ENCODE assay signal across 13 mouse cellular contexts in genomic region chr6:31356444-31357191, GRCm38 (mm10). TPM values are rescaled to one million over a fixed set of nuclear protein-coding genes. Genes with fewer than 3 reads are reported as not detected.
DNase-seq lines count a peak whose midpoint lies in the region; ATAC-seq and TF ChIP-seq lines count a peak whose summit lies in the region.
"Had no signal": no experiment of that assay in that cellular context is flagged by ENCODE, and none has a peak within 500 bp of the region (broad histone marks: within the 10 kb centered on the region; RNA-seq: fewer than 3 reads in every experiment).

No protein-coding gene starts in this region.

- TF ChIP-seq CTCF in lung, postnatal 0 days (IDR thresholded peaks at IDR 0.05): no peak

- H3K9me3 ChIP-seq in lung, postnatal 0 days (ENCODE audit: low read length): no peaks in the 10 kb centered on the region
- no peaks in the 10 kb centered on the region for H3K9me3 ChIP-seq in hindbrain, embryonic 16.5 days (ENCODE audit: control insufficient read depth, low read length)
- H3K9me3 ChIP-seq: kidney, embryonic 15.5 days; limb, embryonic 10.5 days; stomach, embryonic 15.5 days had no signal

- H3K36me3 ChIP-seq in lung, postnatal 0 days (ENCODE audit: insufficient read depth, low read length): no peaks in the 10 kb centered on the region
- no peaks in the 10 kb centered on the region for H3K36me3 ChIP-seq in hindbrain, embryonic 16.5 days (ENCODE audit: control insufficient read depth, insufficient read depth, low read length)
- H3K36me3 ChIP-seq: kidney, embryonic 15.5 days; limb, embryonic 10.5 days; stomach, embryonic 15.5 days had no signal

- no peak overlapping the region for H3K4me3 ChIP-seq in lung, postnatal 0 days (ENCODE audit: low read depth, low read length)
- H3K4me3 ChIP-seq in hindbrain, embryonic 16.5 days (ENCODE audit: low read length): no peak overlapping the region
- H3K4me3 ChIP-seq: kidney, embryonic 15.5 days; limb, embryonic 10.5 days; stomach, embryonic 15.5 days had no signal

- H3K9ac ChIP-seq in lung, postnatal 0 days (replicated peaks; ENCODE audit: low read depth): no peak overlapping the region
- no peak overlapping the region for H3K9ac ChIP-seq in hindbrain, embryonic 16.5 days (ENCODE audit: low read depth, low read length)
- H3K9ac ChIP-seq: kidney, embryonic 15.5 days; stomach, embryonic 15.5 days had no signal

- ATAC-seq in frontal cortex, adult (ENCODE audit: low TSS enrichment): peak; percentile 85
- peak; percentile 32; the same call in 1 of the 2 replicates for ATAC-seq in lung, postnatal 0 days
- peak; percentile 40; the same call in 1 of the 2 replicates for ATAC-seq in hindbrain, embryonic 16.5 days
- ATAC-seq: Patski had no signal

- no peak overlapping the region for H3K4me2 ChIP-seq in lung, postnatal 0 days (replicated peaks; ENCODE audit: low read depth, low read length)
- H3K4me2 ChIP-seq in hindbrain, embryonic 16.5 days (ENCODE audit: low read length): no peak overlapping the region
- H3K4me2 ChIP-seq: kidney, embryonic 15.5 days; stomach, embryonic 15.5 days had no signal

- H3K27ac ChIP-seq in lung, postnatal 0 days (ENCODE audit: low read length): no peak overlapping the region
- no peak overlapping the region for H3K27ac ChIP-seq in hindbrain, embryonic 16.5 days (ENCODE audit: low read depth, low read length)
- H3K27ac ChIP-seq: kidney, embryonic 15.5 days; limb, embryonic 10.5 days; macrophage; stomach, embryonic 15.5 days had no signal

- DNase-seq in frontal cortex, postnatal 10 days (ENCODE audit: low spot score in 2 of 2): no peak
- DNase-seq in lung, postnatal 0 days (ENCODE audit: low spot score): peak; percentile 23
- no peak for DNase-seq in lung, postnatal 10 days
- peak; percentile 42 for DNase-seq in right cerebral cortex, postnatal 25 days
- no peak for DNase-seq in yolk sac, embryonic 10.5 days (ENCODE audit: low spot score)
- DNase-seq in cerebellum, adult 9-10 months: no peak

- no peaks in the 10 kb centered on the region for H3K4me1 ChIP-seq in lung, postnatal 0 days (ENCODE audit: insufficient read depth, low read depth, low read length)
- no peaks in the 10 kb centered on the region; the same call in none of the 2 replicates for H3K4me1 ChIP-seq in hindbrain, embryonic 16.5 days (ENCODE audit: control insufficient read depth, insufficient read depth, low read depth, low read length)
- H3K4me1 ChIP-seq: kidney, embryonic 15.5 days; limb, embryonic 10.5 days; stomach, embryonic 15.5 days had no signal

- TF ChIP-seq EP300 in lung, postnatal 0 days (IDR thresholded peaks at IDR 0.05): no peak

- H3K27me3 ChIP-seq in lung, postnatal 0 days (replicated peaks; ENCODE audit: insufficient read depth, low read length): no peaks in the 10 kb centered on the region
- H3K27me3 ChIP-seq in hindbrain, embryonic 16.5 days (replicated peaks; ENCODE audit: control insufficient read depth, insufficient read depth, low read length): no peaks in the 10 kb centered on the region
- H3K27me3 ChIP-seq: kidney, embryonic 15.5 days; stomach, embryonic 15.5 days had no signal

- 81% methylated on average over 26 of the region's 26 CpGs for WGBS in lung, postnatal 0 days
- WGBS in hindbrain, embryonic 16.5 days: 79% methylated on average over 26 of the region's 26 CpGs

RNA-seq across cellular contexts. Expression of gene Mkln1, which starts 41.9 kb away (rescaled TPM):
- polyA plus RNA-seq in lung, postnatal 0 days (2015; fragmentation: Nextera tagmentation; extraction: Ambion mirVana): 127 and 144 TPM in 2 replicates
- 119 and 123 TPM in 2 replicates for polyA plus RNA-seq in hindbrain, embryonic 16.5 days (2015; fragmentation: Nextera tagmentation; extraction: Ambion mirVana)

Comparison
In these comparisons a context has a peak if more than half of its experiments do, and no peak if none do; other contexts are left out.
1. DNase-seq: peak in lung, postnatal 0 days (single experiment) and right cerebral cortex, postnatal 25 days (single experiment); none in frontal cortex, postnatal 10 days (0 of 2), lung, postnatal 10 days (single experiment), yolk sac, embryonic 10.5 days (single experiment) and cerebellum, adult 9-10 months (single experiment).
2. ATAC-seq: peak in every context shown above with its lines; median percentile 85 in frontal cortex, adult; 40 in hindbrain, embryonic 16.5 days; 32 in lung, postnatal 0 days.